Mouse (Mus musculus) limb, embryonic 11.5 days (tissue): Measurements from ENCODE around the gene Tha1. TPM values are rescaled to one million over a fixed set of nuclear protein-coding genes. Genes with fewer than 3 reads are reported as not detected.

ENCODE experiments used
- ATAC-seq: fragments of 200-750 bp; cut with Nextera tagmentation; 2 replicates; pipeline ENCODE4 v1.8.0; 2017; ENCODE audit warnings: low read depth; ENCODE audit not compliant: insufficient number of reproducible peaks, low FRiP score, low TSS enrichment
- DNase-seq: peaks from one replicate; pipeline ENCODE4 v3.0.0-alpha.2; 2015; ENCODE audit warnings: low spot score
- H3K27ac ChIP-seq: fragments of 300-500 bp; sonication (generic); replicated peaks from 2 replicates; pipeline ENCODE4 v1.5.1; 2014; ENCODE audit warnings: low read depth, mild to moderate bottlenecking, low read length
- H3K27me3 ChIP-seq: fragments of 300-500 bp; sonication (generic); 2 replicates; pipeline ENCODE4 v1.6.1; 2014; ENCODE audit warnings: mild to moderate bottlenecking, low read length, mixed read lengths; ENCODE audit not compliant: control insufficient read depth, insufficient read depth
- H3K36me3 ChIP-seq: fragments of 300-500 bp; sonication (generic); 2 replicates; pipeline ENCODE4 v1.6.1; 2014; ENCODE audit warnings: mild to moderate bottlenecking, low read length, moderate library complexity, mixed read lengths; ENCODE audit not compliant: control insufficient read depth, insufficient read depth
- H3K4me1 ChIP-seq: fragments of 300-500 bp; sonication (generic); 2 replicates; pipeline ENCODE4 v1.6.1; 2014; ENCODE audit warnings: low read length, mixed read lengths; ENCODE audit not compliant: control insufficient read depth, insufficient read depth
- H3K4me2 ChIP-seq: fragments of 300-500 bp; sonication (generic); 2 replicates; pipeline ENCODE4 v1.6.1; 2014; ENCODE audit warnings: low read depth, mild to moderate bottlenecking, moderate library complexity; ENCODE audit not compliant: severe bottlenecking
- H3K4me3 ChIP-seq: fragments of 300-500 bp; sonication (generic); 2 replicates; pipeline ENCODE4 v1.5.1; 2014; ENCODE audit warnings: low read depth, low read length
- H3K9ac ChIP-seq: fragments of 300-500 bp; sonication (generic); 2 replicates; pipeline ENCODE4 v1.6.1; 2014; ENCODE audit warnings: mild to moderate bottlenecking, low read length
- H3K9me3 ChIP-seq: fragments of 300-500 bp; sonication (generic); 2 replicates; pipeline ENCODE4 v1.6.1; 2016; ENCODE audit warnings: low read length; ENCODE audit not compliant: control insufficient read depth
- WGBS: fragments of 180-500 bp; shearing (Covaris S2); extraction: QIAGEN DNeasy Blood & Tissue Kit; methylation state at CpG from one replicate; pipeline ENCODE4 v1.1.7; 2014; 5-methylcytosine and 5-hydroxymethylcytosine counted together
- polyA plus RNA-seq: library from polyadenylated mRNA; unstranded; fragments of >200 nt; fragmentation: Nextera tagmentation; extraction: Ambion mirVana; gene quantifications from 2 replicates; pipeline ENCODE4 v1.2.1, GENCODE M21; 2014

The Tha1 gene
- polyA plus RNA-seq, 1 experiment from 2014 or later, result 1.5 TPM

DNA sequence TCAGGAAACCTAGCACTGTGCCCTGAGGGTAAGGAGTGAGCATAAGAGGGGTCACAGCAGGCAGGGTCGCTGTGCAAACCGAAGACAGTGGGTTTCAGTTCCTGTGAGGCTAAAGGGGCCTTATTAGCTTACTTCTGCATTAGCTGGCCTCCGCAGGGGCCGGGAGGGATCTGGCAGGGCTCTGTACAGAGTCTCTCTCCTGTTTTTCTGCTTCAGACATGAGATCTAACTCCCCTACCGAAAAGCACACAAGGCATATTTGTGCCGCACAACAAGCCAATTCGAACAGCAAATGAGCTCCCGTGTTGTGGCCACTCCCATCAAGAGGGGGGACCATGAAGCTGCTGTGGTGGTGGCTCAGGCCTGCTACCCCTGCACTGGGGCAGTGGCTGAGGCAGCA, 5.6 kb upstream of the Tha1 start:
- Histone ChIP-seq H3K4me2 (no peak overlapping the region), H3K4me3 (no peak overlapping the region), H3K36me3 (no peaks in the 10 kb centered on the region; the same call in 1 of the 2 replicates), H3K27me3 (no peaks in the 10 kb centered on the region), H3K9ac (peak overlapping the region; percentile 9; the same call in 1 of the 2 replicates), H3K4me1 (peaks cover 12% of the 10 kb centered on the region), H3K27ac (no peak overlapping the region; the same call in 1 of the 2 replicates), H3K9me3 (no peaks in the 10 kb centered on the region)
- WGBS, result 32% methylated on average over 8 of the region's 8 CpGs
- DNase-seq, result no peak
- ATAC-seq, result no peak

DNA sequence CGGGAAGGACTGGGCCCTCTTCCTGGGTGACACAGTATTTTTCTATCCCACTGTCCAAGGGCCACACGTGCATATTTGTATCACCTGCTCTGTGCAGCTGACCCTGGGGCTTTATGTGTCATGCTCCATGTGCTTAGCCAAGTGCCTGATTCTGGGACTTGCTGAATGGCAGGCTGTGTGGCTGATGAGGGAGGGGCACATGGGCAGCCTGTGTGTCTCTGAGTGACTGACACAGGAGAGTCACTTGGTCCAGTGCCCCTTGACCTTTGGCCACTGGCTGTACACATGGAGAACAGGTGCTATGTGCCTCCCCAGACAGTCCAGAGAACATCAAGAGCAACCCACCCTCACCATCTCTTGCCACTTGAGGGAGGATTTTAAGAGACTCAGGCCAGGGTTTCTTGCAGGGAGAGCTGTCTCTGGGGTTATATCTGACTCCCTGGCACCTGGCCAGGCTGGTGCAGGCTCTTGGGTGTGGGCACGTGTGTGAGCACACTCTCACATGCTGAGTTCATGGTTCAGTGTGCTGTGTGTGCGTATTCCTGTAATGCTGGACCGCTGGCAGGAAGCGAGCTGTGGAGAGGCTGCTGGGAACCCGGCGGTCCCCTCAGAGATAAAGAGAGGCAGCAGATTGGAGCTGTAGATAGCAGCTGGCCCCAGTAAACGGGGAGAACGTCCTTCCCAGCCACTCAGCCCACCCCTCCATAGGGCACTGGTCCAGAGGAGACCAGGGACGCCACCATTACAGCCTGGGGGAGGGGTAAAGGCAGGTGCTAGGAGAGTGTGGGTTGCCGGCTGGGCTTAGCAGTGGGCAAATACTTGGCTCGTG, 4.8 kb upstream of the Tha1 start:
- DNase-seq (no peak), ATAC-seq (no peak)
- H3K27me3 ChIP-seq, result no peaks in the 10 kb centered on the region
- no peaks in the 10 kb centered on the region; the same call in 1 of the 2 replicates for H3K36me3 ChIP-seq
- H3K9me3 ChIP-seq, result no peaks in the 10 kb centered on the region
- H3K4me3 ChIP-seq, result no peak overlapping the region
- peaks cover 10% of the 10 kb centered on the region for H3K4me1 ChIP-seq
- H3K9ac ChIP-seq, result 0 out of 2 replicates have a peak overlapping the region, but pooled peaks have one; percentile 12
- no peak overlapping the region for H3K4me2 ChIP-seq
- no peak overlapping the region; the same call in 1 of the 2 replicates for H3K27ac ChIP-seq
- WGBS, result 40% methylated on average over 13 of the region's 13 CpGs

DNA sequence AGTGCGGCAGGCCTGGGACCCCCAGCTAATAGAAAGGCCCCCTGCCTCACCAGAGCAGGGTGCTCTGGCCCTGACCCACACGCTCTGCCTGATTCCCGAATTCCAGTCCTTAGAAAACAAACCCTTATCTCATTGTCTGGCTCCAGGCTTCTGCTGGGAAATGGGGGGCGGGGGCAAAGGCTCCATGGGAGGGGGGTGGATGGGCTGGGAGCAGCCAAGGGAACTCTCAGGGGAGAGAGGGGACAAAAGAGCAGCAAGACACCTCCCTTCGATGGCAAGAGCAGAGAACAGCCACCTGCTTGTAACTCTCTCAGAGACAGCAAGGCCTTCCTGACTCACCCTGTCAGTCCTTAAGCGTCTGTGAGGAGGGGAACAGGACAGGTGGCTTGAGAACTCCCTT, 2.4 kb upstream of the Tha1 start:
- no peak overlapping the region for H3K27ac ChIP-seq
- H3K36me3 ChIP-seq, result no peaks in the 10 kb centered on the region; the same call in 1 of the 2 replicates
- H3K27me3 ChIP-seq, result no peaks in the 10 kb centered on the region
- no peak overlapping the region for H3K4me3 ChIP-seq
- WGBS, result 42% methylated on average over 6 of the region's 6 CpGs
- no peaks in the 10 kb centered on the region for H3K9me3 ChIP-seq
- H3K9ac ChIP-seq, result no peak overlapping the region
- H3K4me1 ChIP-seq, result peaks cover 13% of the 10 kb centered on the region
- H3K4me2 ChIP-seq, result no peak overlapping the region
- no peak for DNase-seq
- ATAC-seq, result no peak

DNA sequence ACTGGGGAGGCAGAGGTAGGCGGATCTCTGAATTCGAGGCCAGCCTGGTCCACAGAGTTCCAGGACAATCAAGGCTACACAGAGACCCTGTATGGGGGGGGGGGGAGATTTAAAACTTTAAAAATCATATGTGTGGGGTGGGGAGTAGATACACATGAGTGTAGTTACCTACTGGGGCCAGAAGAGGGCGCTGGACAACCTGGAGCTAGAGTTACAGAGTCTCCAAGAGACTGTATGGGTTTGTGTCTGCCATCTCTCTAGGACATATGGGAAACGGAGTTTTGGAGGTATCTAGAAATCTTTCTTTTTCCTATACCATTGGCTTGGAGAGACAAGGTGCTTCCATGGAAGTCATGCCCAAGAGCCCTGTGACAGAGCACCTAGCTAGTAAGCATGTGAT, 1.1 kb upstream of the Tha1 start:
- H3K4me2 ChIP-seq, result no peak overlapping the region
- H3K27ac ChIP-seq, result no peak overlapping the region
- no peak overlapping the region for H3K9ac ChIP-seq
- WGBS, result 60% methylated on average over 4 of the region's 4 CpGs
- H3K36me3 ChIP-seq, result no peaks in the 10 kb centered on the region; the same call in 1 of the 2 replicates
- DNase-seq (no peak), ATAC-seq (no peak)
- H3K4me1 ChIP-seq, result peaks cover 13% of the 10 kb centered on the region
- no peaks in the 10 kb centered on the region for H3K27me3 ChIP-seq
- H3K9me3 ChIP-seq, result no peaks in the 10 kb centered on the region
- no peak overlapping the region for H3K4me3 ChIP-seq

DNA sequence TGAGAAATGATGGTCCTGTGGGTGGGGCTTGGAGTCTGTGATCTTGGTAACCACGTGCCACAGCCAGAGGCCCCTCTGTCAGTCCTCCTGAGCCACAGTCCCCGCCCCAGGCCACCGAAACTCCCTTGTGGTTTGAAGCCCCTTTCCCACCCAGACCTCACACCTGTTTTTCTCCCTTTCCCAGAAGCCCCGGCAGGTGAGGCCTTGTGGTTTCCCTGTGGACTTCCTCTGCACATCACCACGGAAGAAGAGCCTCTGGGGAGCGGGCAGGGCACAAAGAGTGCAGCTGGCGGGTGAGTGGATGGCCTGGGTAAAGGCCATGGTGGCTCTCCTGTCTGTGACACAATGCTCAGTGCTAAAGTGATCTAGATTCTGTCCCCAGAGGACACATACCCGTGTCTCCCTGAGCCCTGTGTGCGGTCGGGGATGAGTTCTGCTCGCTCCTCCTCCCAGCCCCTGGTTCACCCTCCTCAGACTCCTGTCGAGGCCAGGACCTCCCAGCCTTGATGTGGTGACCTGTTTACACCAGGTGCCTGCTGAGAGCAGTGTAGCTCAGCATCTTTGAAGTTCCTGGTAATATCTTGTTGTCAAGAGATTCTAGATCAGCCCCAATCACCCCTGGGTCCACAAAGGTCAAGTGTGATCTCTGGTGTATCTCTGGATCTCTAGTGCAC, 1.2 kb downstream of the Tha1 start:
- Histone ChIP-seq H3K4me1 (peaks cover 3% of the 10 kb centered on the region; the same call in 1 of the 2 replicates), H3K9me3 (no peaks in the 10 kb centered on the region), H3K27ac (no peak overlapping the region), H3K9ac (no peak overlapping the region), H3K4me2 (no peak overlapping the region), H3K36me3 (no peaks in the 10 kb centered on the region; the same call in 1 of the 2 replicates), H3K4me3 (no peak overlapping the region; the same call in 1 of the 2 replicates), H3K27me3 (no peaks in the 10 kb centered on the region)
- 62% methylated on average over 12 of the region's 12 CpGs for WGBS
- DNase-seq (no peak), ATAC-seq (no peak)

DNA sequence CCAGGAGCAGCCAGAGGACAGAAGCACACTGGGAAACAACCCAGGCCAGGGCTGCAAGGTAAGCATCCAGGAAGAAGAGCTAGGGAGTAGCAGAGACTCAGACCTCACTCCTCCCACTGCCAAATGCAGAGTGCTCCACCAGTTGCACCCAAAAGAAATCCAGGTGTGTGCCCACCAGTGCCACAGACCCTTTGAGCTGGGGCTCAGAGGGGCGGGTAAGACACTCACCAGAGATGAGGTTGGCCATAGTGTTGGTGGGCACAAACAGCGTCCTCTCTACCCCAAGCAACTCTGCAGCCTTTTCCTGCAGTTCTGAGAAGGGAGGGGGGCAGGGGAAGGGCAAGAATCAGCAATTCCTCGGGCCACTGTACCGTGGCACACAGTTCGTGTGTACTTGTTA, 1.9 kb downstream of the Tha1 start:
- Histone ChIP-seq H3K9ac (no peak overlapping the region), H3K4me1 (peaks cover 3% of the 10 kb centered on the region; the same call in 1 of the 2 replicates), H3K27ac (no peak overlapping the region), H3K4me3 (no peak overlapping the region), H3K36me3 (no peaks in the 10 kb centered on the region; the same call in 1 of the 2 replicates), H3K4me2 (no peak overlapping the region), H3K9me3 (no peaks in the 10 kb centered on the region), H3K27me3 (no peaks in the 10 kb centered on the region)
- no peak for ATAC-seq
- 71% methylated on average over 5 of the region's 5 CpGs for WGBS
- DNase-seq, result no peak

DNA sequence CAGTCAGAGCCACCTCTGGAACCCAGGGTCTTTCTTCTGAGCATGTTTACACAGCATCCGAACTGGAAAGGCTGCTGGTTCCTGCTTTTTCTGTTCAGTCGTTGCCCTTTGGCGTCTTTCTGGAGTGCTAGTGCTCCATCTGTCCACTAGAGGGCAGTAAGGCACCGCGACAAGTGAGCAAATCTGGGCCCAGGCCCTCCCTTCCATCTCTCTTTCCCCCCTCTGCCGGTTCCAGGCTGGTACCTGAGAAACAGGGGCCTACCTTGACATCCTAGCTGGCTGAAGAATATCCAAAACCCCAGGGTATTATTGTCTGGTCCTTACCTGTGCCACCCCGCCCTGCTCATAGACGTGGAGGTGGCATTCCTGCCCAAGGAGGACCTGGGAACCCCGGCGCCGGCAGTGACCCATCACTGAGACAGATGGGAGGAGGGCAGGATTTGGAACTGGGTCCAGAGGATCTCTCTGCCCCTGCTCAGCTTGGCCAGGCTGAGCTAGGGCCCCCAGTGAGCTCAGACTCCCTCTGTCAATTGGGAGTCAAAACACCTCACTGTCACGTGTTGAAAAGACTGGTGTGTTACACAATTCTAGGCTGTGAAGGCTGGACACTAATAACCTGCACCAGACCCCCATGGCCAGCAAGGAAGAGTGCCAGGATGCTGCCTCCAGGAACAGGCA, 2.5 kb downstream of the Tha1 start:
- no peaks in the 10 kb centered on the region for H3K9me3 ChIP-seq
- H3K27ac ChIP-seq, result no peak overlapping the region
- peaks cover 3% of the 10 kb centered on the region; the same call in 1 of the 2 replicates for H3K4me1 ChIP-seq
- H3K36me3 ChIP-seq, result no peaks in the 10 kb centered on the region; the same call in 1 of the 2 replicates
- no peaks in the 10 kb centered on the region for H3K27me3 ChIP-seq
- 40% methylated on average over 12 of the region's 12 CpGs for WGBS
- no peak overlapping the region for H3K4me3 ChIP-seq
- no peak overlapping the region for H3K4me2 ChIP-seq
- H3K9ac ChIP-seq, result no peak overlapping the region
- ATAC-seq, result no peak
- peak; percentile 85 for DNase-seq

DNA sequence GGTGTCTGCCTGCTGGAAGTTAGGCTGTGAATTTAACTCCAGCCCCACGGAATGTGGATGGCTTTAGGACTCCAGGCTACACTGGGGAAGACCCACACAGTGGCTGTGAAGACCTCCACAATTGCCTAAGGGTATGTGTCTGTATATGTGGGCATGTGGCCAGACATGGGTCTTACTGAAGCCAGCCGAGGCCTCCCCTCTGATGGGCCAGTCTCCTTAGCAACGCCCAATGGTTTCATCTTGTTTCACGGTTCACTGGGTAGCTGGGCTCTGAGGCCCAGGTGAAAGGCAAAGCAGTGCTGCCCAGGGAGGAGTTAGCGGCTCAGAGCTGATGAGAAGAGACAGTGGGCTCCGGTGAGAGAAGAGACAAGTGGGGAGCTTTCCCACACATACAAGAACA, 7.3 kb downstream of the Tha1 start:
- Histone ChIP-seq H3K27me3 (peaks cover 12% of the 10 kb centered on the region; the same call in 1 of the 2 replicates), H3K4me3 (no peak overlapping the region), H3K9me3 (no peaks in the 10 kb centered on the region), H3K36me3 (no peaks in the 10 kb centered on the region; the same call in 1 of the 2 replicates), H3K4me1 (no peaks in the 10 kb centered on the region), H3K9ac (no peak overlapping the region), H3K4me2 (no peak overlapping the region), H3K27ac (no peak overlapping the region)
- DNase-seq (no peak), ATAC-seq (no peak)
- 44% methylated on average over 6 of the region's 6 CpGs for WGBS
